Mouse (Mus musculus) megakaryocyte, embryonic 14.5 days (primary cell): ENCODE data around the gene Gpalpp1.

Experiments used
- FLI1 ChIP-seq: IDR thresholded peaks from 2 replicates; pipeline ENCODE4 v1.6.1; 2012; ENCODE audit warnings: low read length, inconsistent platforms, mixed read lengths
- GATA1 ChIP-seq: IDR thresholded peaks from 3 replicates; pipeline ENCODE4 v1.6.1; 2012; ENCODE audit warnings: mixed read lengths, low read length, inconsistent platforms, borderline replicate concordance

GRCm38 (mm10) chr14:76077088-76077491, 33.5 kb downstream of the Gpalpp1 start:
- TF ChIP-seq GATA1 (no peak), FLI1 (no peak)
